Mouse (Mus musculus): Measurements from ENCODE around the gene Capn3. TPM values are rescaled to one million over a fixed set of nuclear protein-coding genes. Genes with fewer than 3 reads are reported as not detected.
A peak's percentile ranks its signal among the peaks of the same experiment; 100 is the strongest.

Gene Capn3
- 0.76 and 1.3 TPM in 2 replicates for polyA plus RNA-seq (2012; rRNA removed)

DNA sequence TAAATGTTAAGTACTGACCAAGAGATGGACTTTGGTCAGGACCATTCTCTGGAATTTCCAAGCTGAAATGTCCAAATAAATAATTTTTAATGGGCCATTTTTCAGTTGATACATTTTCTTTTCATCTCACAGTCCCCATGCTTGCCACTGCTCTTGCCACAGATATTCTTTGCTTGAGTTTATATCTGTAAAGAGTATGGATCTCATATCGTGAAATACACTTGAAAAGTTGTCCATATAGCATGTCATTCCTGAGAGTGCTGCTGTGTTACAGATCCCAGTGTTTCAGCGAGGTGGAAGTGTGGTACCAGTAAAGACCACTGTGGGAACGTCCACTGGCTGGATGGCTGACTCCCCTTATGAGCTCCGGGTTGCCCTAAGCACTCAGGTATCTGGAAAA is at the start of gene Capn3:
Capn3 (plus strand) TSS at position 301 of the 400 bp plus-strand sequence.
- no peak within 1 kb of the TSS for H3K4me3 ChIP-seq (ENCODE audit: low read depth, low read length)
- H3K27ac ChIP-seq (ENCODE audit: insufficient read depth, low read depth, low read length): no peak within 1 kb of the TSS
- 74% methylated on average over 4 of the region's 4 CpGs for WGBS
- TF ChIP-seq POLR2A (IDR thresholded peaks at IDR 0.05; ENCODE audit: low read depth, low read length) (no peak), CTCF (IDR thresholded peaks at IDR 0.05; ENCODE audit: extremely low read depth, insufficient read length, insufficient replicate concordance, low read depth, low read length) (no peak)
- H3K36me3 ChIP-seq (ENCODE audit: control insufficient read depth, insufficient read depth, low read length): peaks cover 6% of the 10 kb centered on the region; the same call in 1 of the 2 replicates
- no peaks in the 10 kb centered on the region for H3K27me3 ChIP-seq (ENCODE audit: control insufficient read depth, insufficient read depth, low read length)
- no peaks in the 10 kb centered on the region for H3K4me1 ChIP-seq (ENCODE audit: control insufficient read depth, insufficient read depth, insufficient read length, low read length)

DNA sequence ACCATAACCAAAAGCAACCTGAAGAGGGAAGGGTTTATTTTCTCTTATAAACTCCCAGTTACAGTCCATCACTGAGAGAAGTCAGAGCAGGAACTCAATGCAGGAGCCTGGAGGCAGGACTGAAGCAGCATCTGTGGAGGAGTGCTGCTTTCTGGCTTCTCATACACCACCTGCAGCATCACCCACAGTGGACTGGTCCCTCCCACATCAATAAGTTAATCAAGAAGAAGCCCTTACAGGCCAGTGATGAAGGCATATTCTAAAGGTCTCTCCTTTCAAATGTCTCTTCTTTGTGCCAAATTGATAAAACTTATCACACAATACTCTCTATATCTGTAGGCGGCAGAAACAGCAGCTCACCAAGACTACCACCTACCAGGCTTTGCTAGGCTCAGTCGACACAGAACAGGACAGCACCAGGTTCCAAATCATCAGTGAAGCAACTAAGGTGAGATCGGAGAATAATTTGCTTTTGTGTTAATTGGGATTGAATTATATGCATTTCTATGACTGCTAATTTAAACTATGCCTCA is 44.7 kb upstream of the Capn3 start:
- TF ChIP-seq CTCF (IDR thresholded peaks at IDR 0.05; ENCODE audit: extremely low read depth, insufficient read length, insufficient replicate concordance, low read depth, low read length) (no peak), POLR2A (IDR thresholded peaks at IDR 0.05; ENCODE audit: low read depth, low read length) (no peak)
- H3K4me1 ChIP-seq (ENCODE audit: control insufficient read depth, insufficient read depth, insufficient read length, low read length): no peaks in the 10 kb centered on the region
- H3K36me3 ChIP-seq (ENCODE audit: control insufficient read depth, insufficient read depth, low read length): peaks cover 8% of the 10 kb centered on the region
- no peaks in the 10 kb centered on the region for H3K27me3 ChIP-seq (ENCODE audit: control insufficient read depth, insufficient read depth, low read length)
- WGBS: 95% methylated on average over 3 of the region's 3 CpGs
- H3K4me3 ChIP-seq (ENCODE audit: low read depth, low read length): no peak overlapping the region
- H3K27ac ChIP-seq (ENCODE audit: insufficient read depth, low read depth, low read length): no peak overlapping the region

DNA sequence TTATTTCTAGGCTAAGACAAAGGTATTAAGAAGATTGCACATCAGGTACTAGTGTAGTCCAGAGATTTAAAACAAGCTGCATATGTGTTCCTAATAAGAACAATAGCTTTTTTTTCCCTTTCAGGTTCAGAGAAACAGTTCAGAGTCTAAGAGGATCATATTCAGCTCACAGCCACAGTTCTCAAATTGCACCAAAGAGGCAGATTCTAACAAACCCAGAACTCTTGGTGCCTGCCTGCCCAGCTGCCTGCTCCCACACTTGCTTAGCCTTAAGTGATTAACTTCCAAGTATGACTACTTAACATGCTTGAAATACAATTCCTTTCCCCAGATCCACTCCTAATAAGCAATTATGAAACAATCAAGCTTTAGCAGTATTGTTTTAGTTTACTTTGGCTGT is 41.7 kb upstream of the Capn3 start:
- Histone ChIP-seq H3K4me1 (ENCODE audit: control insufficient read depth, insufficient read depth, insufficient read length, low read length) (no peaks in the 10 kb centered on the region), H3K27me3 (ENCODE audit: control insufficient read depth, insufficient read depth, low read length) (no peaks in the 10 kb centered on the region), H3K27ac (ENCODE audit: insufficient read depth, low read depth, low read length) (no peak overlapping the region), H3K4me3 (ENCODE audit: low read depth, low read length) (no peak overlapping the region), H3K36me3 (ENCODE audit: control insufficient read depth, insufficient read depth, low read length) (peaks cover 8% of the 10 kb centered on the region)
- no peak for TF ChIP-seq POLR2A (IDR thresholded peaks at IDR 0.05; ENCODE audit: low read depth, low read length)
- no peak for TF ChIP-seq CTCF (IDR thresholded peaks at IDR 0.05; ENCODE audit: extremely low read depth, insufficient read length, insufficient replicate concordance, low read depth, low read length)

DNA sequence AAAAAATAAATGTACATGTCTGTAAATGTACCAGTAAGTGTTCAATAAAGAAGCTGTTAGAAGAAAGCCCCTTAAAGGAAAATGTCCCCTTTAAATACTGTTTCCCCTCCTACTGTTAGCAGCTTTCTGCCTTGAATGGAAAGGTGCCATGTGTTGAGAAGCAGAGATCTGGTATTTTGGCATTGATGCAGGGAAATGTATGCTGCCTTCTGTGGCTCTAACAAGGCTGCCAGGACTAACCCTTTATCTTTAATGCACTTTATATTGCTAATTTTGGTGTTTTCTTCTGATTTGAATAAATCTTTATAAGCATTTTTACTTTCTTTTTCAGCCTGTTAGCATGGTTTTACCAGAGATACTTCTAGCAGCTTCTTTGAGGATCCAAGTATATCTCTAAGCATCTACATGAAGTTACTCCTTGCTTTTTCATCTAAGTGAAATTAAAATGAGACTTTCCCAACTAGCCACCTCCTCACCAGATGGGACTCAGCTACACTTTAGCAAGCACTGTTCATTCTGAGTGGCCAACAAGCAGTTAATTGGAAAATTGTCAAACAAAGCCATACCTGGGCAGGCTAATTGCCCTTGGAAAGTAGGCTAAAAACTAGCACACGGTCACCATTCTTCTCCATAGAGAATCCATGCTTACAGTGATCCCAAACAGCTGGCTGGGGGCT is 40.9 kb upstream of the Capn3 start:
- no peak overlapping the region for H3K27ac ChIP-seq (ENCODE audit: insufficient read depth, low read depth, low read length)
- TF ChIP-seq POLR2A (IDR thresholded peaks at IDR 0.05; ENCODE audit: low read depth, low read length) (no peak), CTCF (IDR thresholded peaks at IDR 0.05; ENCODE audit: extremely low read depth, insufficient read length, insufficient replicate concordance, low read depth, low read length) (no peak)
- peaks cover 8% of the 10 kb centered on the region for H3K36me3 ChIP-seq (ENCODE audit: control insufficient read depth, insufficient read depth, low read length)
- no peaks in the 10 kb centered on the region for H3K27me3 ChIP-seq (ENCODE audit: control insufficient read depth, insufficient read depth, low read length)
- H3K4me1 ChIP-seq (ENCODE audit: control insufficient read depth, insufficient read depth, insufficient read length, low read length): no peaks in the 10 kb centered on the region
- H3K4me3 ChIP-seq (ENCODE audit: low read depth, low read length): no peak overlapping the region
- 40% methylated on average over 1 of the region's 1 CpGs for WGBS

DNA sequence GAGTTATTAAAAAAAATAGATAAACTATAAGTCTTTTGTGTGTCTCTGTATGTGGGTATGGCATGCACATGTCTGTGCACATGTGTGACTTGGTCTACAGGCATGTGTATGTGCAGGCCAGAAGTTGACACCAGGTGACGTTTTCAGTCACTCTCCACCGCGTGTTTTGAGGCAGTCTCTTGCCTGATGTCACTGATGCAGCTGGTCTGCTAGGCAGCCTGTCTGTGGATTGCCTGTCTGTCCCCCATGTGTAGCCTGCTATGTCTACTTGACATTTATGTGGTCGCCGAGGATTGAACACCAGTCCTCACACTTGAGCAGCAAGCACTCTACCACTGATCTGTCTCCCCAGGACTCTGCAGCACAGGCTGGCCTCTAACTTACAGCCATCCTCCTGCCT is 31.4 kb upstream of the Capn3 start:
- Histone ChIP-seq H3K27me3 (ENCODE audit: control insufficient read depth, insufficient read depth, low read length) (no peaks in the 10 kb centered on the region), H3K4me1 (ENCODE audit: control insufficient read depth, insufficient read depth, insufficient read length, low read length) (no peaks in the 10 kb centered on the region), H3K4me3 (ENCODE audit: low read depth, low read length) (no peak overlapping the region), H3K27ac (ENCODE audit: insufficient read depth, low read depth, low read length) (peak overlapping the region; percentile 16; the same call in 1 of the 2 replicates), H3K36me3 (ENCODE audit: control insufficient read depth, insufficient read depth, low read length) (peaks cover 6% of the 10 kb centered on the region; the same call in 1 of the 2 replicates)
- WGBS: 78% methylated on average over 5 of the region's 5 CpGs
- TF ChIP-seq CTCF (IDR thresholded peaks at IDR 0.05; ENCODE audit: extremely low read depth, insufficient read length, insufficient replicate concordance, low read depth, low read length) (no peak), POLR2A (IDR thresholded peaks at IDR 0.05; ENCODE audit: low read depth, low read length) (no peak)

DNA sequence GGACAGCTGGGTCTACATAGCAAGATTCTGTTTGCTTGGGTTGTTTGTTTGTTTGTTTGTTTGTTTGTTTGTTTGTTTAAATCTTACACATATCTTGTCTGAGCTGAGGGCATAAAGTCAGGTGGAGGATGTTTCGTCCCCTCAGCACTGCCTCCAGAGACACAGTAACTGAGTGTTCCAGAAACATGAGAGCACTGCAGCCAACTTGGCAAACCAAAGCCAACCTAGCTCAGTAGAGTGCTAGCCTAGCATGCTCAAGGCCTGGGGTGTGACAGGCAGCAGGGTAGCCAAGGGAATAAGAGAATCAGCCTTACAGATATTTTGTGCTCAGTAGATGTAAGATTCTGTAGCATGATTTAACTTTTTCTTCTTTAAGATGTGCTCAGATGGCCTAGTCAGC is 11.3 kb upstream of the Capn3 start:
- 94% methylated on average over 1 of the region's 1 CpGs for WGBS
- no peak overlapping the region for H3K4me3 ChIP-seq (ENCODE audit: low read depth, low read length)
- peaks cover 1% of the 10 kb centered on the region; the same call in 1 of the 2 replicates for H3K36me3 ChIP-seq (ENCODE audit: control insufficient read depth, insufficient read depth, low read length)
- no peaks in the 10 kb centered on the region for H3K27me3 ChIP-seq (ENCODE audit: control insufficient read depth, insufficient read depth, low read length)
- TF ChIP-seq CTCF (IDR thresholded peaks at IDR 0.05; ENCODE audit: extremely low read depth, insufficient read length, insufficient replicate concordance, low read depth, low read length): no peak
- no peak for TF ChIP-seq POLR2A (IDR thresholded peaks at IDR 0.05; ENCODE audit: low read depth, low read length)
- H3K4me1 ChIP-seq (ENCODE audit: control insufficient read depth, insufficient read depth, insufficient read length, low read length): no peaks in the 10 kb centered on the region
- no peak overlapping the region for H3K27ac ChIP-seq (ENCODE audit: insufficient read depth, low read depth, low read length)

DNA sequence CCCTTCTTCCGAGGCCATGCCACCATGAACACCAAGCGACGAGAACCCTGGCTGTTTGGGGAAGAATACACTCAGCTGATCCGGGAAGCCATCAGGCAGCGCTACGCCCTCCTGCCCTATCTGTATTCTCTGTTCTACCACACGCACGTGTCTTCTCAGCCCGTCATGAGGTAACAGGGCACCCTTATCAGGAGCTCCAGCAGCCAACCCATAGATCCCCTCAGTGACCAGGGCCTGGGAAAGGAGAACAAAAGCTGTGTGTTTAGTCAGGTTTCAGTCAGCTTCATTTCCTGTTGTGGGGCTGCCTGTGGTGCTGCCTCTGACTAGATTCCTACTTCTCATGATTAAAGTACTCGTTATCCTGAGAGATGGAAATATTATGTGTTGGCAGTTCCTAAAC is 9.4 kb upstream of the Capn3 start:
- no peaks in the 10 kb centered on the region for H3K27me3 ChIP-seq (ENCODE audit: control insufficient read depth, insufficient read depth, low read length)
- H3K4me3 ChIP-seq (ENCODE audit: low read depth, low read length): no peak overlapping the region
- H3K27ac ChIP-seq (ENCODE audit: insufficient read depth, low read depth, low read length): no peak overlapping the region
- WGBS: 70% methylated on average over 10 of the region's 10 CpGs
- H3K4me1 ChIP-seq (ENCODE audit: control insufficient read depth, insufficient read depth, insufficient read length, low read length): no peaks in the 10 kb centered on the region
- TF ChIP-seq POLR2A (IDR thresholded peaks at IDR 0.05; ENCODE audit: low read depth, low read length) (no peak), CTCF (IDR thresholded peaks at IDR 0.05; ENCODE audit: extremely low read depth, insufficient read length, insufficient replicate concordance, low read depth, low read length) (no peak)
- H3K36me3 ChIP-seq (ENCODE audit: control insufficient read depth, insufficient read depth, low read length): peaks cover 1% of the 10 kb centered on the region; the same call in 1 of the 2 replicates

Measured in small intestine, adult 2 months (tissue).